Mouse (Mus musculus) midbrain, embryonic 11.5 days (tissue): ENCODE measurements around the gene Vps36. TPM values are rescaled to one million over a fixed set of nuclear protein-coding genes. Genes with fewer than 3 reads are reported as not detected.

ENCODE experiments used
- ATAC-seq: fragments of 200-750 bp; cut with Nextera tagmentation; 2 replicates; pipeline ENCODE4 v1.8.0; 2017; ENCODE audit warnings: moderate TSS enrichment, moderate library complexity; ENCODE audit not compliant: low FRiP score
- DNase-seq: peaks from one replicate; pipeline ENCODE4 v3.0.0; 2015; ENCODE audit warnings: low spot score; ENCODE audit errors: missing footprints
- H3K27ac ChIP-seq: fragments of 300-500 bp; sonication (generic); 2 replicates; pipeline ENCODE4 v1.5.1; 2014; ENCODE audit warnings: low read depth, low read length
- H3K27me3 ChIP-seq: fragments of 300-500 bp; sonication (generic); 2 replicates; pipeline ENCODE4 v1.6.1; 2014; ENCODE audit warnings: mild to moderate bottlenecking, low read length, moderate library complexity, mixed read lengths; ENCODE audit not compliant: control insufficient read depth, insufficient read depth
- H3K36me3 ChIP-seq: fragments of 300-500 bp; sonication (generic); 2 replicates; pipeline ENCODE4 v1.6.1; 2014; ENCODE audit warnings: mild to moderate bottlenecking, low read length, moderate library complexity, mixed read lengths; ENCODE audit not compliant: control insufficient read depth, insufficient read depth
- H3K4me1 ChIP-seq: fragments of 300-500 bp; sonication (generic); 2 replicates; pipeline ENCODE4 v1.6.1; 2014; ENCODE audit warnings: low read length; ENCODE audit not compliant: control insufficient read depth, insufficient read depth
- H3K4me2 ChIP-seq: fragments of 300-500 bp; sonication (generic); 2 replicates; pipeline ENCODE4 v1.6.1; 2014; ENCODE audit warnings: mild to moderate bottlenecking, moderate library complexity
- H3K4me3 ChIP-seq: fragments of 300-500 bp; sonication (generic); 2 replicates; pipeline ENCODE4 v1.5.1; 2014; ENCODE audit warnings: low read depth, low read length
- H3K9ac ChIP-seq: fragments of 300-500 bp; sonication (generic); 2 replicates; pipeline ENCODE4 v1.6.1; 2014; ENCODE audit warnings: low read length
- H3K9me3 ChIP-seq: fragments of 300-500 bp; sonication (generic); 2 replicates; pipeline ENCODE4 v1.6.1; 2016; ENCODE audit warnings: low read length; ENCODE audit not compliant: control insufficient read depth
- WGBS: fragments of 180-500 bp; shearing (Covaris S2); extraction: QIAGEN DNeasy Blood & Tissue Kit; methylation state at CpG from one replicate; pipeline ENCODE4 v1.1.7; 2014; 5-methylcytosine and 5-hydroxymethylcytosine counted together
- polyA plus RNA-seq: library from polyadenylated mRNA; unstranded; fragments of >200 nt; fragmentation: Nextera tagmentation; extraction: Ambion mirVana; gene quantifications from 2 replicates; pipeline ENCODE4 v1.2.1, GENCODE M21; 2014

Vps36 gene
- polyA plus RNA-seq, 1 experiment from 2014 or later = 43.7 TPM

DNA sequence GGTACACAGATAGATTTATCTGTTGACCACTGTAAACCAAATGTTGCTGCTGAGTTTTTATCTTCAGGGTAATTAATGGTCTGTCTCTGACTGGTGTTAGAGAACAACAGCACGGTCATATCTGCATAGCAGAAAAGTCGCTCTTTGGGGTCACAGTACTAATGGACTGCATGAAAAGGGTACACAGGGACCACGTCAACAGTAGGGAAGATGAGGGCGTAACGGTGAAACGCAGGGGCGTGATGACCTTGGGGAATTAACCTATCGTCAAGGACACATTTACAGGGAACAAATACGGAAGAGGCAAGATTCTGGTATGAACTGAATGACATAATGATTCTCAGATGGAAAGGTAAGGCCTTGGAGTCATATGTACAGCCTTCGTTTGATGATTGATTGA, 28.2 kb upstream of the Vps36 start:
- ATAC-seq = no peak
- WGBS = 95% methylated on average over 10 of the region's 10 CpGs
- DNase-seq = no peak
- Histone ChIP-seq H3K9ac (no peak overlapping the region), H3K9me3 (no peaks in the 10 kb centered on the region), H3K27ac (no peak overlapping the region), H3K36me3 (peaks cover 4% of the 10 kb centered on the region), H3K27me3 (no peaks in the 10 kb centered on the region), H3K4me3 (no peak overlapping the region), H3K4me1 (no peaks in the 10 kb centered on the region), H3K4me2 (no peak overlapping the region)

DNA sequence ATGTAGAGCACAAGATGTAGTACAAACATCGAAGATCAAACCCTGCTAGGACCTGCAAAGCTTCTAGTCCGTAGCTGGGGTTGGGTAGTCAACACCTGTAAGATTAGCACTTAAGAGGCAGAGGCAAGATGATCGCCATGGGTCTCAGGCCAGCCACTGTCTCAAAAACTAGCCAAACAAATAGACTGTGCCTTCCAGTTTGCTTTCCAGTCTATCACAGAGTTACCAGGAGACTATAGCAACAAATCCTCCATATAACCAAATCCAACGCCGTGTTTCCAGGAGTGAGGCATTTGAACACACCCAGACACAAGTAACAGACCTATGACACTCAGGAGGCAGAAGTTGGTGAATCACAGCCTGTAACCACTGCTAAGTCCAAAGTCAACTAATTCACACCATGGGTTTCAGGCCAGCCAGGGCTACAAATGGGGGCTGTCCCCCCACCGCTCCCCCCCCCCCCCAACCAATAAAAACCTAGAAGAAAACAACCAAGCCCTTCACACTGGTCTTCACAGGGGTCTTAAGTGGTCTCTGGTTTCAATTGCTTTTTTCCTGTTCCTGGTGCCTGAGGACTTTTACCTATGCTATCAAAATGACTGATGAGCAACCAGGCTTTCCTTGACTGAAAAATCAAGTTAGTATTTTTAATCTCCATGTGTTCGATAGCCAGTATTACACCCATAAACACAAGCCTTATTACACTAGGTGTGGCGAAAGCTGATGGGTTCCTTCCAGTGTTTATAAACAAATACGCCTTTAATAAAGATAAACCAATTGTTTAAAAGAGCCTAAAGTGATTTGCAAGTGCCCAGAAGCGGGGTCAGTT, 27.1 kb upstream of the Vps36 start:
- Histone ChIP-seq H3K36me3 (peaks cover 5% of the 10 kb centered on the region), H3K4me3 (peak overlapping the region; percentile 51), H3K9ac (peak overlapping the region; percentile 57), H3K27ac (no peak overlapping the region; the same call in 1 of the 2 replicates), H3K9me3 (no peaks in the 10 kb centered on the region), H3K27me3 (no peaks in the 10 kb centered on the region), H3K4me2 (peak overlapping the region; percentile 42), H3K4me1 (no peaks in the 10 kb centered on the region)
- DNase-seq = no peak
- 58% methylated on average over 10 of the region's 10 CpGs for WGBS
- peak; percentile 8; the same call in 1 of the 2 replicates for ATAC-seq

DNA sequence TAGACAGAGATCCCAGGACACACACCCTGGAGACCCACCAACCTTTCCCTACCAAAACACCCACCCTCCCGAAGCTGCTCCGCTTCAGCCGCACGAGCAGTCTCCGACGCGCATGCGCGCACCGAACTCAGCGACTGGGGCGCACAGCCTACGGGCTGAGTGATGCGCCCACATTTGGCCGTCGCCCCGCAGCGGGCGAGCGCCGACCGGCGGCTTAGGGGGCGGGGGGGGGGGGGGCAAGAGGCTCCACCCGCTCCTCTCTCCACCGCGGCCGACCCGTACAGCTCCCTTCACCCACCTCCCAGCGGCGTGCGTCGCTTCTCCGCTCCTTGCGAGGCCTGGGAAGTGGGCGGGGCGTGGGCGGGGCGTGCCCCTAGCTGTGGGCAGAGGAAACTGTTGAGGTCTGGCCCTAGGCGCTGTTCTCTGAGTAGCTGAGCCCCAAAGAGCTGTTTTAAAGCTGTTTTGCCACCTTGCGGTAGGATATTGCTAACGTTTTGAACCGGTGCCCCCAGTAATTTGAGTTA, 26.5 kb upstream of the Vps36 start, which contains the start of gene Nek3:
Gene Nek3, minus strand, starts transcription at position 356 of the 524 bp plus-strand sequence.
- ATAC-seq (peak; percentile 98), DNase-seq (peak; percentile 99)
- WGBS = under 1% methylated on average over 37 of the region's 43 CpGs
- Histone ChIP-seq H3K4me3 (peak within 1 kb of the TSS; percentile 51), H3K4me1 (no peaks in the 10 kb centered on the region), H3K27ac (peak within 1 kb of the TSS; percentile 25; the same call in 1 of the 2 replicates), H3K4me2 (peak within 1 kb of the TSS; percentile 42), H3K9me3 (no peaks in the 10 kb centered on the region), H3K9ac (peak within 1 kb of the TSS; percentile 57), H3K36me3 (peaks cover 8% of the 10 kb centered on the region), H3K27me3 (no peaks in the 10 kb centered on the region)

DNA sequence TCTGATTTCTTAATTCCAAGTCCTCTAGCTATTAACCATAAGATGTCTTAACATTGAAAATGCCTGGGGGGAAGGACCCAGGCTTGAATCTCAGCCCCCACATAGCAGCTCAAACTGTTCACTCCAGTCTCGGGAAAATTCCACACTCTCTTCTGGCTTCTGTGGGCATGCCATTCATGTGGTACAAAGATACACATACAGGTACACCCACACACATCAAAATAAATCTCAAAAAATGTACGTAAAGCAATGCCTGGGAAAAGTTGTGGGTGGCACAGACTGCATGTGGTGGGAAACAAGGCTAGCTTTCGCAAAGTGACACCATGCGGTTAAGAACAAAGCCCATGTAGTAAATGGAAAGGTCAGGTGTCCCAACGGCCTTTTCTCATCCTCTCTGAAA, 23.4 kb upstream of the Vps36 start:
- no peaks in the 10 kb centered on the region for H3K4me1 ChIP-seq
- H3K36me3 ChIP-seq = peaks cover 10% of the 10 kb centered on the region
- no peaks in the 10 kb centered on the region for H3K27me3 ChIP-seq
- no peak overlapping the region for H3K9ac ChIP-seq
- no peak overlapping the region for H3K4me2 ChIP-seq
- ATAC-seq = no peak
- no peak for DNase-seq
- no peak overlapping the region for H3K27ac ChIP-seq
- H3K9me3 ChIP-seq = no peaks in the 10 kb centered on the region
- H3K4me3 ChIP-seq = no peak overlapping the region
- WGBS = 91% methylated on average over 5 of the region's 5 CpGs

DNA sequence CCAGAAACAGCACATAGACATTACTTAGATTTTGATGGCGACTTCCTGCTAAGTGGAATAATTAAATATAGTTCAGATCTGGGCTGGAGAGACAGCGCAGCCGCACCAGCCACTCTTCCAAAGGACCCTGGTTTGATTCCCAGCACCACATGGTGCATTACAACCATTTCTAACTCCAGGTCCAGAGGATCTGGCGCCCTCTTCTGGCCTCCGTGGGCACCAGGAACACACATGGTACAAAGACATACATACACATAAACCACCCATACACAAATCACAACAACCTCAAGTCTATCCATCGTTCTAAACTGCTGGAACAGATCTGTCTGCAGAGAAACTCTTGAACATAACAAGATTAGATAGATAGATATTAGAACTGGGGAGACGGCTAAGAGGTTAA, 16.6 kb upstream of the Vps36 start:
- Histone ChIP-seq H3K9me3 (peaks cover 3% of the 10 kb centered on the region; the same call in 1 of the 2 replicates), H3K27ac (no peak overlapping the region), H3K4me3 (no peak overlapping the region), H3K36me3 (peaks cover 25% of the 10 kb centered on the region), H3K27me3 (no peaks in the 10 kb centered on the region), H3K9ac (no peak overlapping the region), H3K4me2 (no peak overlapping the region), H3K4me1 (no peaks in the 10 kb centered on the region)
- WGBS = 97% methylated on average over 7 of the region's 7 CpGs
- DNase-seq = no peak
- no peak for ATAC-seq

DNA sequence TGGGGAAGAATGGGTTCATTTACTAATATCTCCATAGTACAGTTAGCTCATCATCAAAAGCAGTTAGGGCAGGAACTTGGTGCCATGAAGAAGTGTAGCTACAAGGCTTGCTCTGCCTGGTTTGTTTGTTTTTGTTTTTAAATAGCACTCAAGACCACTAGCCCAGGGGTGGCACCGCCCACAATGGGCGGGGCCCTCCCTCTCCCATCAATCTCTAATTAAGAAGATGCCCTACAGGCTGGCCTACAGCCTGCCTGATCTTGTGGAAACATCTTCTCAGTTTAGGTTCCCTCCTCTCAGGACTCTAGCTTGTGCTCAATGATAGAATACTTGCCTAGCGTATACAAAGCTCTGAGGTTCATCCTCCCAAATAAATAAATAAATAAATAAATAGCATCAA, 7.7 kb upstream of the Vps36 start:
- H3K27me3 ChIP-seq = no peaks in the 10 kb centered on the region
- no peaks in the 10 kb centered on the region for H3K9me3 ChIP-seq
- 3% methylated on average over 3 of the region's 3 CpGs for WGBS
- H3K27ac ChIP-seq = no peak overlapping the region
- DNase-seq (peak; percentile 92), ATAC-seq (peak; percentile 65)
- H3K36me3 ChIP-seq = no peaks in the 10 kb centered on the region
- peak overlapping the region; percentile 85 for H3K9ac ChIP-seq
- peak overlapping the region; percentile 79 for H3K4me3 ChIP-seq
- peaks cover 10% of the 10 kb centered on the region for H3K4me1 ChIP-seq
- peak overlapping the region; percentile 51 for H3K4me2 ChIP-seq

DNA sequence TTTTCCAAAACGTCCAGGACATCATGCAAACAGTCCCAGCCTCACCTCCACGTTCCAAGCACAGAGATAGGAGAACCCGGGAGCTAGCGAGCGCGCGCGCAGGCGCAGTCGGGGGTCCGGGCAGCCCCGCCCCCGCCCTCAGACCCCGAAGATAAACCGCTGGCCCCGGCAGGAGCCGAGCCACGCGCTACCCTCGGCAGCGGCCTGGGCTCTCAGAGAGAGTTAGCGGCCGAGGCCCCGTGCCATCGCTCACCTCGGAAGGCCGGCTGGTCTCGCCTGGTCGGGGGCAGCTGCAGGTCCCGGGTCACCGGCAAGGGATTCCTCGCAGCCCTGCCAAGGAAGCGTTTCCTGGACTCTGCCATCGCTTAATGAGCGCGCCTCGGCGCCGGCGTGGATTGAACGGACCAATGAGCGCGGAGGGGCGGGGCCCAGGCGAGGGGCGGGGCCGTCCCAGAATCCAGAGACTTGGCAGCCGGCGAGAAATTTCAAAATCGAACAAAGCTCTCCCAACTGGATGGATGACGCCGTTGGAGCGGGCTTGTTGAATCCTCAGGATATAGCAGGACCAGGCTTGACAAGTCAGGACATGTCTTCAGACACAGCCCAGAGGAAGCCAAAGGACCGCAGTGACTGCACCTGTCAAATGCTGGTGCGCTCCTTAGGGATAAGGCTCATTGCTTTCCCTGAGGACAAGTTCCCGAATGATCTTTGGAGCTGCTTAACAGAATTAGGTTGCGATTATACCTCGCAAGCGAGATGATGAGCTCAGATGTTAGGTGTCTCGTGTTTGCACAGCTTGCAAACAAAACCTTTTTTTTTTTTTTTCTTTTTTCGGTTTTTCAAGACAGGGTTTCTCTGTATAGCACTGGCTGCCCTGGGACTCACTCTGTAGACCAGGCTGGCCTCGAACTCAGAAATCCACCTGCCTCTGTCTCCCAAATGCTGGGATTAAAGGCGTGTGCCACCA, 6.9 kb upstream of the Vps36 start, which contains the start of gene Ckap2:
Gene Ckap2, minus strand, starts transcription at position 389 of the 967 bp plus-strand sequence.
- Histone ChIP-seq H3K4me3 (peak within 1 kb of the TSS; percentile 79), H3K9me3 (no peaks in the 10 kb centered on the region), H3K27ac (peak within 1 kb of the TSS; percentile 68), H3K27me3 (no peaks in the 10 kb centered on the region), H3K4me1 (peaks cover 10% of the 10 kb centered on the region), H3K4me2 (peak within 1 kb of the TSS; percentile 51), H3K36me3 (no peaks in the 10 kb centered on the region), H3K9ac (peak within 1 kb of the TSS; percentile 85)
- ATAC-seq (peak; percentile 98), DNase-seq (peak; percentile 99)
- WGBS = 3% methylated on average over 62 of the region's 63 CpGs

DNA sequence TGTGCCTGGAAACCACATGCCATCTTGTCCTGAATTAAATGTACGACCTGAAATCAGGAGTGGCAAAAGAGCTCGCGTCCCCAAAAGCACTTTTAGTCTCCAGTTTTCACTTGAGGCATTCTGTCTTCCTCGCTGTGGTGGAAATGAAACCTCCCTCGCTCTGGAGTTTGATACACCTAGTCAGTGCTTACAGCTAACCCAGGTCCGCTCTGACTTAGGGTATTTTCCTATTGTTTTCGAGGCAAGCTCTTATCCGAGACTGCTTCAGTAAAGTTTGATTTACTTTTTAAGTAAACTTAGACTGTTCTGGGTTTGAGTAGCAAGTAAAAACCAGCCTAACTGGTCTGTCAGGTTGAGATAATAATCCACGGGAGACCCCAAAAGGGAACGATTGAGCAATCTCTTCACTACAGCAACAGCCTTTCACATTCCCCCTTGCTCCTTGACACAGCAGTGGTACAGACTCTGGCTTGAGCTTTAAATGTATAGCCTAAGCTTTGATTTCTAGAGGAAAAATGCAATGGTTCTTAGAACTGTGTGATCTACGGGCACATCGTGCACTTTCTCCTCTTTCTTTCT, 912 bp downstream of the Vps36 start:
- no peaks in the 10 kb centered on the region for H3K36me3 ChIP-seq
- H3K9me3 ChIP-seq = no peaks in the 10 kb centered on the region
- peak overlapping the region; percentile 66 for H3K4me2 ChIP-seq
- peak overlapping the region; percentile 69 for H3K4me3 ChIP-seq
- H3K27ac ChIP-seq = peak overlapping the region; percentile 96; the same call in 1 of the 2 replicates
- ATAC-seq (0 out of 2 replicates have a peak, but pooled peaks have one; percentile 15), DNase-seq (peak; percentile 92)
- no peaks in the 10 kb centered on the region for H3K27me3 ChIP-seq
- H3K9ac ChIP-seq = peak overlapping the region; percentile 94
- peaks cover 4% of the 10 kb centered on the region; the same call in 1 of the 2 replicates for H3K4me1 ChIP-seq
- 18% methylated on average over 12 of the region's 12 CpGs for WGBS
